Mouse (Mus musculus): Measurements from ENCODE around the gene R3hcc1l.

GRCm38 (mm10) chr19:42493257-42493917 is 25.2 kb upstream of the R3hcc1l start:
- TF ChIP-seq POLR2A (IDR thresholded peaks at IDR 0.05; ENCODE audit: borderline replicate concordance, low read depth, low read length) (no peak), CTCF (IDR thresholded peaks at IDR 0.05; ENCODE audit: low read depth, low read length) (no peak)
